Mouse (Mus musculus): ENCODE data around the gene Gfod1. TPM values are rescaled to one million over a fixed set of nuclear protein-coding genes. Genes with fewer than 3 reads are reported as not detected.

The Gfod1 gene
- polyA plus RNA-seq, 1 experiment from 2014 or later: 1.3 TPM

- ATAC-seq (ENCODE audit: insufficient number of reproducible peaks, insufficient read depth, low FRiP score, low read depth): no peak
- H3K4me3 ChIP-seq (ENCODE audit: control insufficient read depth in 1 of 2, insufficient read depth in 1 of 2, low read depth in 1 of 2, low read length in 2 of 2): no peak overlapping the region
- no peak overlapping the region for H3K27ac ChIP-seq (replicated peaks in 1 of 2; ENCODE audit: control insufficient read depth in 1 of 2, insufficient read depth in 1 of 2, low read depth in 2 of 2, low read length in 2 of 2)
- no peaks in the 10 kb centered on the region for H3K36me3 ChIP-seq (ENCODE audit: control insufficient read depth, insufficient read depth, low read length)
- H3K4me1 ChIP-seq (ENCODE audit: control insufficient read depth in 2 of 2, insufficient read depth in 2 of 2, low read length in 2 of 2): peaks cover 18 to 43% of the 10 kb centered on the region in 2 experiments
- H3K9ac ChIP-seq (ENCODE audit: low read length): no peak overlapping the region
- WGBS: 89% methylated on average over 1 of the region's 1 CpGs
- H3K9me3 ChIP-seq (ENCODE audit: control insufficient read depth, low read length): peaks cover 5% of the 10 kb centered on the region; the same call in 1 of the 2 replicates
- H3K27me3 ChIP-seq (ENCODE audit: control insufficient read depth, insufficient read depth, low read length): no peaks in the 10 kb centered on the region
- no peak overlapping the region for H3K4me2 ChIP-seq (ENCODE audit: low read length)
These were observed 81.9 kb downstream of the Gfod1 start for GRCm38 (mm10) chr13:43222084-43222483.

- 74% methylated on average over 6 of the region's 6 CpGs for WGBS
- Histone ChIP-seq H3K4me2 (ENCODE audit: low read length) (no peak overlapping the region), H3K27ac (replicated peaks in 1 of 2; ENCODE audit: control insufficient read depth in 1 of 2, insufficient read depth in 1 of 2, low read depth in 2 of 2, low read length in 2 of 2) (no peak overlapping the region), H3K4me1 (ENCODE audit: control insufficient read depth in 2 of 2, insufficient read depth in 2 of 2, low read length in 2 of 2) (peaks cover 16 to 36% of the 10 kb centered on the region in 2 experiments), H3K27me3 (ENCODE audit: control insufficient read depth, insufficient read depth, low read length) (no peaks in the 10 kb centered on the region), H3K9me3 (ENCODE audit: control insufficient read depth, low read length) (peaks cover 5% of the 10 kb centered on the region; the same call in 1 of the 2 replicates), H3K4me3 (ENCODE audit: control insufficient read depth in 1 of 2, insufficient read depth in 1 of 2, low read depth in 1 of 2, low read length in 2 of 2) (no peak overlapping the region), H3K36me3 (ENCODE audit: control insufficient read depth, insufficient read depth, low read length) (no peaks in the 10 kb centered on the region), H3K9ac (ENCODE audit: low read length) (no peak overlapping the region)
- no peak for ATAC-seq (ENCODE audit: insufficient number of reproducible peaks, insufficient read depth, low FRiP score, low read depth)
These were observed 82.7 kb downstream of the Gfod1 start for GRCm38 (mm10) chr13:43221290-43221689.

DNA sequence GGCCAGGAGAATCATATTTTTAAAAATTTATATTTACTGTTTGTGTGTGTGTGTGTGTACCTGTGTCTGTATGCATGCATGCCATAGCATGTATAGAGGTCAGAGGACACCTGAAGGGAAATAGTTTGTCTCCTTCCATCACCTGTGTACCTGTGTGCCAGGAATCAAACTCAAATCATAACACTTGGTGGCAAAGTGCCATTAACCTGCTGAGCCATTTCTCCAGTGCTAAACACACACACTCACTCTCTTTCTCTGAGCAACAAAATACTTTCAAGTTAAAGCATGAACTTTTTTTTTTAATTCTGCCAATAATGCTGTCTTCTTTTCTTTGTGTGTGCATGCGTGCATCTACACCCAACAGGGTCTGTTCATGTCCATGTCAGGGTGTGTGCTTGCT lies 83.3 kb downstream of the Gfod1 start:
- Histone ChIP-seq H3K27ac (replicated peaks in 1 of 2; ENCODE audit: control insufficient read depth in 1 of 2, insufficient read depth in 1 of 2, low read depth in 2 of 2, low read length in 2 of 2) (no peak overlapping the region), H3K36me3 (ENCODE audit: control insufficient read depth, insufficient read depth, low read length) (no peaks in the 10 kb centered on the region), H3K9me3 (ENCODE audit: control insufficient read depth, low read length) (peaks cover 5% of the 10 kb centered on the region; the same call in 1 of the 2 replicates), H3K4me1 (ENCODE audit: control insufficient read depth in 2 of 2, insufficient read depth in 2 of 2, low read length in 2 of 2) (peaks cover 13 to 29% of the 10 kb centered on the region in 2 experiments), H3K27me3 (ENCODE audit: control insufficient read depth, insufficient read depth, low read length) (no peaks in the 10 kb centered on the region), H3K4me2 (ENCODE audit: low read length) (no peak overlapping the region), H3K4me3 (ENCODE audit: control insufficient read depth in 1 of 2, insufficient read depth in 1 of 2, low read depth in 1 of 2, low read length in 2 of 2) (no peak overlapping the region), H3K9ac (ENCODE audit: low read length) (no peak overlapping the region)
- WGBS: 95% methylated on average over 1 of the region's 1 CpGs
- no peak for ATAC-seq (ENCODE audit: insufficient number of reproducible peaks, insufficient read depth, low FRiP score, low read depth)

- Histone ChIP-seq H3K4me2 (ENCODE audit: low read length) (no peak overlapping the region), H3K36me3 (ENCODE audit: control insufficient read depth, insufficient read depth, low read length) (no peaks in the 10 kb centered on the region), H3K27me3 (ENCODE audit: control insufficient read depth, insufficient read depth, low read length) (no peaks in the 10 kb centered on the region), H3K27ac (replicated peaks in 1 of 2; ENCODE audit: control insufficient read depth in 1 of 2, insufficient read depth in 1 of 2, low read depth in 2 of 2, low read length in 2 of 2) (peak overlapping the region in 1 of 2 experiments; percentile 33; a peak in 1 of 4 replicates), H3K9me3 (ENCODE audit: control insufficient read depth, low read length) (no peaks in the 10 kb centered on the region), H3K4me3 (ENCODE audit: control insufficient read depth in 1 of 2, insufficient read depth in 1 of 2, low read depth in 1 of 2, low read length in 2 of 2) (no peak overlapping the region), H3K9ac (ENCODE audit: low read length) (no peak overlapping the region), H3K4me1 (ENCODE audit: control insufficient read depth in 2 of 2, insufficient read depth in 2 of 2, low read length in 2 of 2) (peaks cover 16 to 32% of the 10 kb centered on the region in 2 experiments)
- ATAC-seq (ENCODE audit: insufficient number of reproducible peaks, insufficient read depth, low FRiP score, low read depth): no peak
- 57% methylated on average over 4 of the region's 4 CpGs for WGBS
These were observed 85.2 kb downstream of the Gfod1 start for GRCm38 (mm10) chr13:43218764-43219163.

GRCm38 (mm10) chr13:43218284-43218683 lies 85.7 kb downstream of the Gfod1 start:
- 56% methylated on average over 4 of the region's 4 CpGs for WGBS
- Histone ChIP-seq H3K9me3 (ENCODE audit: control insufficient read depth, low read length) (no peaks in the 10 kb centered on the region), H3K27ac (replicated peaks in 1 of 2; ENCODE audit: control insufficient read depth in 1 of 2, insufficient read depth in 1 of 2, low read depth in 2 of 2, low read length in 2 of 2) (peak overlapping the region; percentile 2 to 33; a peak in 2 of 4 replicates), H3K27me3 (ENCODE audit: control insufficient read depth, insufficient read depth, low read length) (no peaks in the 10 kb centered on the region), H3K4me2 (ENCODE audit: low read length) (no peak overlapping the region), H3K36me3 (ENCODE audit: control insufficient read depth, insufficient read depth, low read length) (no peaks in the 10 kb centered on the region), H3K4me1 (ENCODE audit: control insufficient read depth in 2 of 2, insufficient read depth in 2 of 2, low read length in 2 of 2) (peaks cover 12 to 27% of the 10 kb centered on the region in 2 experiments), H3K9ac (ENCODE audit: low read length) (peak overlapping the region; percentile 30; the same call in 1 of the 2 replicates), H3K4me3 (ENCODE audit: control insufficient read depth in 1 of 2, insufficient read depth in 1 of 2, low read depth in 1 of 2, low read length in 2 of 2) (no peak overlapping the region)
- ATAC-seq (ENCODE audit: insufficient number of reproducible peaks, insufficient read depth, low FRiP score, low read depth): no peak

GRCm38 (mm10) chr13:43217686-43218085 lies 86.3 kb downstream of the Gfod1 start:
- Histone ChIP-seq H3K36me3 (ENCODE audit: control insufficient read depth, insufficient read depth, low read length) (no peaks in the 10 kb centered on the region), H3K4me1 (ENCODE audit: control insufficient read depth in 2 of 2, insufficient read depth in 2 of 2, low read length in 2 of 2) (peaks cover 12 to 29% of the 10 kb centered on the region in 2 experiments), H3K4me2 (ENCODE audit: low read length) (no peak overlapping the region), H3K4me3 (ENCODE audit: control insufficient read depth in 1 of 2, insufficient read depth in 1 of 2, low read depth in 1 of 2, low read length in 2 of 2) (no peak overlapping the region), H3K27ac (replicated peaks in 1 of 2; ENCODE audit: control insufficient read depth in 1 of 2, insufficient read depth in 1 of 2, low read depth in 2 of 2, low read length in 2 of 2) (no peak overlapping the region), H3K9me3 (ENCODE audit: control insufficient read depth, low read length) (no peaks in the 10 kb centered on the region), H3K9ac (ENCODE audit: low read length) (no peak overlapping the region), H3K27me3 (ENCODE audit: control insufficient read depth, insufficient read depth, low read length) (no peaks in the 10 kb centered on the region)
- ATAC-seq (ENCODE audit: insufficient number of reproducible peaks, insufficient read depth, low FRiP score, low read depth): no peak
- WGBS: 80% methylated on average over 4 of the region's 4 CpGs

DNA sequence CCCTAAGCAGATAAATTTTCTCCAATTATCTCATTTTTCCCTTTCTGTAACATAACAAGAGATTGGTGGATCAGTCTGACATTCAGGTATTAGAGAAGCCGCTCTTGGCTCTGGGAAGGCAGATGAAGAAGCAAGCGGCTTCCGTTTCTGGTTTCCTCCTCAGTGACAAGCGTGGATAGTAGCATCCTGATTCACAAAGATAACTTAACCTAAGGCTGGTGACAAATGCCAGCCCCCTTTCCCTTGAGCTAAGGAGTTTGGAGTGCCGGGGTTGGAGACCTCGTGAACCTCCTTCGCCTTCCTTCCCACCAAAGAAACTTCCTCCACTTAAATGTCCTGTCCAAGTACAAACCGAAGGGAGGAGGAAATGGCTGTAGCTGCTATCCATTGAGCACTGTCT lies 86.9 kb downstream of the Gfod1 start:
- Histone ChIP-seq H3K4me3 (ENCODE audit: control insufficient read depth in 1 of 2, insufficient read depth in 1 of 2, low read depth in 1 of 2, low read length in 2 of 2) (no peak overlapping the region), H3K9me3 (ENCODE audit: control insufficient read depth, low read length) (no peaks in the 10 kb centered on the region), H3K27me3 (ENCODE audit: control insufficient read depth, insufficient read depth, low read length) (no peaks in the 10 kb centered on the region), H3K9ac (ENCODE audit: low read length) (no peak overlapping the region), H3K27ac (replicated peaks in 1 of 2; ENCODE audit: control insufficient read depth in 1 of 2, insufficient read depth in 1 of 2, low read depth in 2 of 2, low read length in 2 of 2) (no peak overlapping the region), H3K4me2 (ENCODE audit: low read length) (no peak overlapping the region), H3K4me1 (ENCODE audit: control insufficient read depth in 2 of 2, insufficient read depth in 2 of 2, low read length in 2 of 2) (peaks cover 17 to 35% of the 10 kb centered on the region in 2 experiments), H3K36me3 (ENCODE audit: control insufficient read depth, insufficient read depth, low read length) (no peaks in the 10 kb centered on the region)
- no peak for ATAC-seq (ENCODE audit: insufficient number of reproducible peaks, insufficient read depth, low FRiP score, low read depth)
- 72% methylated on average over 8 of the region's 8 CpGs for WGBS

All from heart, embryonic 14.5 days (tissue).